Mouse (Mus musculus): ENCODE results near the gene Vdr. TPM values are rescaled to one million over a fixed set of nuclear protein-coding genes. Genes with fewer than 3 reads are reported as not detected.
"Not testable (repeated sequence)": the region's sequence is repeated elsewhere in the genome, so short reads cannot be mapped to it uniquely, and the experiment has no call there.

Vdr gene
- total RNA-seq, 2 experiments from 2014 or later, result 0.59 to 4.1 TPM

DNA sequence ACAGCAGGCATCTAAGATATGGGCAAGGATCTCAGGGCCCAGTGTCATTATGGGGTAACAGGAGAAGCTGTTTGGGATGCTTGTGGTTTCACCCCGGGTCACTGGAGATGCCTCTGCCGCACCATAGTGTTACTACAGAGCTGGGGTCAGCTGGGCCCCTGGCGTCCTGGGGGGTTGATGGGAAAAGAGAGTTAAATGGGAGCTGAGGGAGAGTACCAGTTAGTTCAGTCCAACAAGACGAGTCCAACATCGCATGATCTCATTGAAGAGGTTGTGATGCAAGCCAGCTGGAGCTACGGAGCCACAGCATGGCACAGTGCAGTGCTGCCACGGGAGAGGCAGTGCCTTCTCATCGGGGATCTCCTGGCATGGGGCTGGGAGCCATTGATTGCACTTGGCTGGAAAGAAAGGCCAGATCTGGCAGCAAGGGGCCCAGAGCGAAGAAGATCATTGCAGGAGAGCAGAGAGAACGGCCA is 22.9 kb downstream of the Vdr start:
- ATAC-seq (ENCODE audit: poor library complexity, severe bottlenecking), result no peak

DNA sequence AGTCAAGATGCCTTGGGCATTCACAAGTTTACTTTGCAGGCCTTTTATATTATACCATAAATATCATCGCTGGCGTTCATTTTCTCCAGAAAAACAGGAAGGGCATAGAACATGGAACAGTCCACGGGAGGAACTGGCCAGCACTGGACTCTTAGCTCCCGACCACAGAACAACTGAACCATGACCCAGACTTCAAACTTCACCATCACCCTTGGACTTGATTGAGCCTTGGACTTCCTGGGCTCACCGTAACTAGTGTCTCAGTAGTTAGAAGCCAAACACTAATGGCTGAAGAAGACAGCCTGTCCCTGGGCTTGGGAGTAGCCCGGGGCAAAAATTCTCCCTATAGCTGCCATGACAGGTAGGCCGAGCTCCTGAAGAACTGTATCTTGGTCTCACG is 29.0 kb downstream of the Vdr start:
- no peak for ATAC-seq (ENCODE audit: poor library complexity, severe bottlenecking)

DNA sequence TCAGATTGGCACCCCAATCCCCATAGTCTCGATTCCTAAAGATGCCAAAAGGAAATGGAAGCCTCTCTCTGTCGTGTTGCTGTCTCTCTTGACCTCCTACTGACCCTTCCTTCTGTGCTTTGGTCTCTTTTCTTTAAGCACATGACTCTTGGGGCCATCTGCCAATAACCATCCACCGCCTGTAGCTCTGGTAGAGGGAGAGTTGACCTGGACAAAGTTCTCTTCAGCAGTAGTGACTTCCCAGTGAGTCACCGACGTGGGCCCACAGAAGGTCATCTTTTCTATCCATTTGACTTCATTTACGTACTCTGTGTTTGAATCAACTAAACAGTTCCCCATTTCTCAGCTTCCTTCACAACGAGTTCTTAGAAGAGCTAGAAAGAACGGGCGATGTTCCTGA is 30.0 kb downstream of the Vdr start:
- peak; percentile 27; the same call in 1 of the 2 replicates for ATAC-seq (ENCODE audit: poor library complexity, severe bottlenecking)

DNA sequence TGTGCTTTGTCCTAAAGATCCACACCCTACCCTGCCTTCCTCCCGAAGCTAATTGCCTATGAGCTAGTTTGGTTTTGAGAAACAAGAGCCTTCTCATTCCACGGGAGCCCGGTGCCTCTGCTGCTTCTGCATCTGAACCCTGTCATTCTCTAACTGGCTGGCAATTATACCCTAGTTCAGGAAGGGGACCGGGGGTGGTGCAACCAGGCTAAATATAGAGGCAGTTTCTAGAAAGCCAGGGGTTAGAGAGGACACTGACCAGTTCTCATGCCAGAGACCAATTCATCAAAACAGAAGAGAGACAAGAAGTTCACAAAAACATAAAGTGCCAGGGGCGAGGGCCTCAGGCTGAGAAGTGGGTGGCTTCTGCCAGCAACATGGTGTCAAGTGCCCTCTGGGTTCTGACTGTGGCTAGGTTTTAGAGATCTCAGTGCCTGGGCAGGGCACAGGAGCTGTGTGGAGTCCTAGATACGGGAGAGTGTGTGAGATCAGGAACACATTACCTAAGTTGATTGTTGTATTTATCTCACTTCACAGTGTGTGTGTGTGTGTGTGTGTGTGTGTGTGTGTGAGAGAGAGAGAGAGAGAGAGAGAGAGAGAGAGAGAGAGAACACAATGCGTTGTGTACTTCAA is 31.6 kb downstream of the Vdr start:
- ATAC-seq (ENCODE audit: poor library complexity, severe bottlenecking), result no peak

DNA sequence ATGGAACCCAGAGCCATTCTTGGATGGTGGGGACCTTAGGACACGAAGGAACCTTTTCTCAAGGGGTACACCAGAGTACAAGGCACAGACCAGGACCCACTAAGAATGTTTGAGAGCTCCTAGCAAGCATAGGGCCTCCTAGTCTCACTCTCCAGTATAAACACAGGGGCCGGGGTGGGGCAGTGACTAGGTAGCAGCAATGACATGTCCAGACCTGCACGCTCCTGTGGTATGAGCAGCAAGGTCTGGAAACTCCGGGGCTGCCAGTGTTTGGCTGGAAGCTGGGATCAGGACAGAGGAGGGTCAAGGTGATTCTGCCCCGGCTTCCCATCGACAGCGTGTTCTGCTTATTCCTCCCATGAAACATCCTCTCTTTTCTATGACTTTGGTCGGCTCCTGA is 34.6 kb downstream of the Vdr start:
- no peak for ATAC-seq (ENCODE audit: poor library complexity, severe bottlenecking)

DNA sequence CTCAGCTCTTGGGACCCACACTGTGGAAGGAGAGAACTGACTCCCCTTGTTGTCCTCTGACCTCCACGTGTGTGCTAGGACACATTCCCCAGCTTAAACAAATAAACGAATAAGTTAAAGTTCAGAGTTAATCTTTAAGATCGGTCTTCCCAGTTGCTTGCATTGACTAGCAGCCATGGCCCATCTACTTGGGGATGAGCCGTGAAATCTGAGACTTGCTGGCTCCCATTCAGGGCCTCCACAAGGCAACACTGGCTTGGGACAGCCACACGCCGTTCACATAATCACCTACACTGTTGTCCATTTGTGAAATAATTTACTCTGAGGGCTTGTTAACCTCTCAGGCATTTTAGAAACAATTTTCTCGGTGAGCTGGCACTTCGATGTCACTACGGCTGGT is 36.7 kb downstream of the Vdr start:
- no peak for ATAC-seq (ENCODE audit: poor library complexity, severe bottlenecking)

DNA sequence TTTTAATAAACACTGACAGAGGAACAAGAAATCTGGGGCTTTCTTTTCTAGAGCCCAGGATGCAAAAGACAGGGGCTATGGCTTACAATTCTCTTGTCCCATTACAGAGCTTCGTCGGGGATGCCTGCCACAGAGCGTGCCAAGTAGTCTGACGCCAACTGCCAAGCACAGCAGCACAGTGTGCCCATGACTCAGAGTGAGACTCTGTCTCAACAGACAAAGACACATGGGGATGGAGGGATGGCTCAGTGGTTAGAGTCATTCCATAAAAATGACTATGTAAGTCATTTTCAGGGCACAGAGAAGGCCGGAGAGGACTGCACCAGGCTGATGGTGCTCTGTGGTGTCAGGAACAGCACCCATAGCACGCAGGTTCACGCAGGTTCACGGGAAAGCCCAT is 38.3 kb downstream of the Vdr start:
- no peak for ATAC-seq (ENCODE audit: poor library complexity, severe bottlenecking)

DNA sequence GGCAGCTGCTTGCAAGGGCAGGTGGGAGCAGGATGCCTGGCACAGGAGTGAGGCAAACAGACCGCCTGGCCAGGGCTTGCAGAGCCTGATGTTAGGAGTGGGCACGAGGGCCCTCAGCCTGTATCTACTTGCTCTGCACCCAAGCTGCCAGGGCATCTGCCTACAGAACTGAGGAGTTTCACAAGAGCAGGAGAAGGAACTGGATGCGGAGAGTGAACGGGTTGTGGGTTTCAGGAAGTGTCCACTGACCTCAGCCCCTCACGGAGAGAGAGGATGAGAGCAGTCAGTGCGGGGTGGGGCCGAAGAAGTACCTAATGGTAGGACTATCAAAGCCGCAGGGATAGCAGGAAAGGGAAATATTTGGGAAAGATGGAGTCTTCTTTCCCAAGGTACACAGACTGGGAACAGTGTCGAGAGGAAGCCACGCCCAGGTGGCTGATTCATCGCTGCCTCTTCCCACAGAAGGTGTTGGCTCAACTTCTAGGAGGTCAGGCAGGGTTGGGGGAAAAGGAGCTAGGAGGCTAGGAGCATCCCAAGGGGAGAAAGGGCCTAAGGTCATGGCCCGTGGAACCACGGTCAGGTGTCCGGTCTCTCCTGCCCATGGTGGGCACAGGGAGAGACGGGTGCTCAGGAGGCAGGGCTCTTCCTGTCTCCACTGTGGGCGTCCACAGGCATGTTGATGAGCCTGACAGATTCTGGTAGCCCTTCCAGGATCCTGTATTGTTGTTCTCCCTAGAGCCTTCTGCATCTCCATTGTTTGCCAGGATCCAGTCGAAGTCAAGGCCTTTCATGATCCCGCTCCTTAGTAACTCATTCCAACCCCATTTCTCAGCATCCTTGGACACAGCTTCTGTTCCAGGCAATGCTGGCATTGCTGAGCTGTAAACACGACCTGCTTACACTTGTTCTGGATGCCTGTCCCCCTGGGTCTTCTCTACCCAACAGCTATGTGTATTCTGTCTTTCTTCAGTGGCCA is 39.1 kb downstream of the Vdr start:
- peak; percentile 86 for ATAC-seq (ENCODE audit: poor library complexity, severe bottlenecking)

DNA sequence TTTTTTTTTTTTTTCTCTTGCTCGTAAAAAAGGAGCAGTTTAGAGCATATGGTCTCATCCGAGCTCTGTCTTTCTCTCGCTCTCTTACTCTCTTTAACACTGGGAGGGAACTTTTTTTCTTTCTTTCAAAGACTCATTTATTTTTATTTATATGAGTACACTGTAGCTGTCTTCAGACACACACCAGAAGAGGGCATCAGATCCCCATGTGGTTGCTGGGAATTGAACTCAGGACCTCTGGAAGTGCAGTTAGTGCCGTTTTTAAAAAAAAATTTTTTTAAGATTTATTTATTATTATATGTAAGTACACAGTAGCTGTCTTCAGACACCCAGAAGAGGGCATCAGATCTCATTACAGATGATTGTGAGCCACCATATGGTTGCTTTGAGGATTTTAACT is 40.3 kb downstream of the Vdr start:
- ATAC-seq (ENCODE audit: poor library complexity, severe bottlenecking), result not testable (repeated sequence)

DNA sequence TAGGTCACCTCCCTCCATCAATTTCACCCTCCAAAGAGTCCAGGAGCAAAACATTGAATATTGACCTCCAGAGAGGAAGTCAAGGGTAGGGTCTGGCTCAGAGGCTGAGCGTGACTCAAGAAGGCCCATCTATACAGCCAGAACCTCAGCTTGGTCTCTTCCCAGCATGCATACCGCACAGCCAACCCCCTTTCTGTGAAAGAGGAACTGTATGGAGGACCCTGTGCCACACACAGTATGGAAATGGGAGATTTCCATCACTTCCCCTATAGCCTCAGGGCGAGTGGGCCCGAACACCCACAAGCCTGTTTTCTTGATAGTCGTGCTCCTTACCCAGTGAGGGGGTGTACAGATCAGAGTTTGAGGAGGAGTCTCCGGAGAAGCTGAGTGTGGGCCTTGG is 41.4 kb downstream of the Vdr start:
- peak; percentile 64 for ATAC-seq (ENCODE audit: poor library complexity, severe bottlenecking)

DNA sequence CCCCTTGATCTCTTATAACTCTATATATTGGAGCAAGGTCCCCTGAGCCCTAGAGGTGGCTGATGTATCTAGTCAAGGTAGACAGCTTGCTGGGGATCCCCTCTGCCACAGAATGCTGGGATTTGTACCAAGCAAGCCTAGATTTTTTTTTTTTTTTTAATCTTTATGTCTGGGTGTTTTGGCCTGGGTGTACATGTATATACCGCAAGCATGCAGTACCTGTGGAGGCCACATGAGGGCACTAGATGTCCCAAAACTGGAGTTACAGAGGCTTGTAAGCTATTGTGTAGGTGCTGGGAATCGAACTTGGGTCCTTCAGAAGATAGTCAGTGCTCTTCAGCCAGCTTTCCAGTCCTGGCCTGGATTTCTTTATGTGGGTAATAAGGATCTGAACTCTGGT is 44.4 kb downstream of the Vdr start:
- no peak for ATAC-seq (ENCODE audit: poor library complexity, severe bottlenecking)

DNA sequence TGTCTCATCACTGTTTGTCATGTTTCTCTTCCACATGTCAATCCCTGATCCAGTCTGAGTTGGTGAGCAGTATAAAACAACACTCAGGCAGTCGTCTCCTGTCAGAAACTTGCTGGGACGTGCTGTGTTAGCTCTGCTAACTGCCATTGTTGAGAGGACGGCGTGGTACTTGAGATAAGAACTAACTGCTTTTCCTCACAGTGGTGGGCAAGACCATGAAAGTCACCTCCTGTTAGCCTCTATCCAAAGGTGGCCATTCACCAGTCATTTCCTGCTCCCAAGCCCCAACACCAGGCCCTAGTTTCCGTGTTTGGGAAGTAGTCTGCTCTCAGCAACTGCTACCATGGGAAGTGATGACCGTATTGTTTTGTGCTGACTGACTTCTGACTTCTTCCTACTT is 45.3 kb downstream of the Vdr start:
- no peak for ATAC-seq (ENCODE audit: poor library complexity, severe bottlenecking)

DNA sequence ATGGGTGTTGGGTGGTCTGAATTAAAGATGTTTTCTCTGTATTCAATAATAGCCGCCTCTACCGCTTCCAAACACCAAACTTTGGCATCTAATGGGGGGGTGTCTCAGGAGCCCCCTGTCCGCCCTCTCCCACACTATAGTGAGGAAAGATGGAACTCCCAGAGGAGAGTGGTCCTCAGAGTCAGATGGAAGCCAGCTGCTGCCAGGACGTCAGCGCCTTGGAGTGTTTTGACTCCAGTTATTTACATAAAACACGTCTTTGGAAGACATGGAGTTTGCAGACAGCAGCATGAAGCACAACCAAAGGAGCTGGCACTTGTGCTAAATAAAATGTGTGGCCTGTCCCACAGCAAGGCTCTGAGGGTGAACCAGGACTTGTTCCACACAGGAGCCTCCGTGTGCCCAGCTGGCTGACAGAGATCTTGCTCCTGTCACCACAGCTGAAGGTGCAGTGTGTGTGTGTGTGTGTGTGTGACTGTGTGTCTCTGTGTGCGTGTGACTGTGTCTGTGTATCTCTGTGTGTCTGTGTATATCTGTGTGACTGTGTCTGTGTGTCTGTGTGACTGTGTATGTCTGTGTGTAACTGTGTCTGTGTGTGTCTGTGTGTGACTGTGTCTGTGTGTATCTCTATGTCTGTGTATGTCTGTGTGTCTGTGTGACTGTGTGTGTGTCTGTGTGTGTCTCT is 45.9 kb downstream of the Vdr start:
- ATAC-seq (ENCODE audit: poor library complexity, severe bottlenecking), result no peak

DNA sequence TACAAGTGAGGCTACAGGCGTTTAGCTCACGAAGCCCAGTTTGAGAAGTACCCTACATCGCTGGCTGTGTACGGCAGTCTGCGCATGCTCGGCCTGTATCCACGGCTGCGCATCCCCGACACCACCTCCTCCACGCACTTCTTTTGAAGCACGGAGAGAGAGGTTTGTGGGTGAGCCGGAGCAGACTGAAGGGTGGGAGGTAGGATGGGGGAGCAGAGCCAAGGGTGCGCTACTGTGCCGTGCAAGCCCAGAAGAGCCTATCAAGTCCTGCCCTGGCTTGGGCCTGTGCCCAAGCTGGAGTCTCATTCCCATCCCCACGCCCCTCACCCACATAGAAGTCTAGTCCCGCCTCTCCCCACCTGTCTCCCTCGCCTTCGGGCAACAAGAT is 46.9 kb downstream of the Vdr start:
- ATAC-seq (ENCODE audit: poor library complexity, severe bottlenecking), result no peak

DNA sequence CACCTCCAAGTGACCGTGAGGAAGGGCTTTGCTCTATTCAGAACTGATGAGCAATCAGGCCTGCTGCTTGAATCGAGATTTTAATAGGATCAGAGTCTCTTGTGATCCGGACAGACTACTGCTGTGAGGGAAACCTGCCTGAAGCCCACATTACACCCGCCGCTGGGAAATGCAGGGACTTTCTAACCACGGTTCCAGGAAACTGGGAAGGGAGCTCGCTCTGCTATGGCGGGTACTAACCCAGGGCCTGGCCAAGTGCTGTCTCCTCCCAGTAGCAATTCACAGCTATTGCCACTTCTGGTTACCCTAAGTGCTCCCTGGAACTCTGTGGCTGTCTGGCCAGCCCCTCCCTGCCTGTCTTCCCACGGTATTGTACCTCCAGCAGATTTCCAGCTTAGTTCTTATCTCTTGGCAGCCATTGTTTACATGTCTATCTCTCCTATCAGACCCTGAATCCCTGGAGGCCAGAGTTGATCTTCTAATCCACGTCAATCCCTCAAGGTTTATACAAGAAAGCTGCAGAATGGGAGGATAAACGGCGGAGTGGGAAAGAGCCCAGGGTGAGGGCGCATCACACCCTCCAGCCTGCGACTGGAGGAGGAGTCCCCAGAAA is 47.4 kb downstream of the Vdr start:
- no peak for ATAC-seq (ENCODE audit: poor library complexity, severe bottlenecking)

DNA sequence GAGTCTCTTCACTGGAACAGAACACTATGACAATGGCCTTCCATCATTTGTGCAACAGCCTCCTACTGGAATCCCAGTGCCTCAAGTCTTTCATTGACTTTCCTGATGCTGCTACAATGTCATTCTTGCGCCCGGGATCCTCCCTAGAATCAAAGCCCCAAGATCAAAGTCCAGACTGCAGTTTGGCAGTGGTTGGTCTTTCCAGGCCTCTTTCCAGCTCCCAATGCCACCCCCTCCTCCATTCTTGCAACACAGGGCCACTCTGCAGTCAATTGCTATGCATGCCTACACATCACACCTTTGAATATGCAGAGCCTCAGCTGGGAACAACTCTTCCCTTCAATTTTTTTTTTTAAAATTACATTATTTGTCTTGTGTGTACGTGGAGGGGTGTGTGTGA is 50.1 kb downstream of the Vdr start:
- no peak for ATAC-seq (ENCODE audit: poor library complexity, severe bottlenecking)

DNA sequence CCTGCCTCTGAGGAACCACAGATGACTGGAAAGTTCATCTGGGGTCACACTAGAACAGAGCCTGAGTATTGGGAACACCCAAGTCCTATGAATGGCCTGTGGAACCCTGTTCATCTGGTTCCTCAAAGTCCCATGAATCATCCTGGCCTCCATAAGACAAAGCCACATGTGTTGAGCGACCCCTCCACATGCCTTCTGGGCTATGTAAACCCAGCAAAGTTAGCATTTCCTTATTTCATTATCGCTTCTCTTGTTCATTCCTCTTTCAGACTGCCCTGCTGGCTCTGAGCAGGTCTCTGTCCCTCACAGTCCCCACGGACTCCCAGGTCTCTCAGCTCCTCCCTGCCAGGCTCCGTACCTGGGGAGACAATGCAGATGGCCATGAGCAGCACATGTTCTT is 52.0 kb downstream of the Vdr start:
- peak; percentile 54 for ATAC-seq (ENCODE audit: poor library complexity, severe bottlenecking)

DNA sequence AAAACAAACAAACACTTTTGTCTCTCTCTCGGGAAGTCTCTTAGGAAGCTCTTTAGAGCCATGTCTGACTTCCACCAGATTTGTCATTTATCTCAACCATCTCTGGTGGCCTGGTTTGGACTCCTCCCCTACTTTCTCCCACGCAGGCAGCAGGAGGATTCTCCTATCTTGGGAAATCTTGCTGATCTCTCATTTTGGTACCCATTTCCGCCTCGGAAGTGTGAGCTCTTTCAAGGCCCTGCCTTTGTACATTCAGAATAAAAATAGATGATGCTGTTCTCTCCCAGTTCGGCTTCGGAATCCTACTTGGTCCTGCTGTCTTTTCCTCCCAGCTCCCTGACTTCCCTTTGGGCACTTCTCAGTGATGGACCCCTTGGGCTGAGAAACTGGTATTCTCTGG is 55.9 kb downstream of the Vdr start:
- no peak for ATAC-seq (ENCODE audit: poor library complexity, severe bottlenecking)

DNA sequence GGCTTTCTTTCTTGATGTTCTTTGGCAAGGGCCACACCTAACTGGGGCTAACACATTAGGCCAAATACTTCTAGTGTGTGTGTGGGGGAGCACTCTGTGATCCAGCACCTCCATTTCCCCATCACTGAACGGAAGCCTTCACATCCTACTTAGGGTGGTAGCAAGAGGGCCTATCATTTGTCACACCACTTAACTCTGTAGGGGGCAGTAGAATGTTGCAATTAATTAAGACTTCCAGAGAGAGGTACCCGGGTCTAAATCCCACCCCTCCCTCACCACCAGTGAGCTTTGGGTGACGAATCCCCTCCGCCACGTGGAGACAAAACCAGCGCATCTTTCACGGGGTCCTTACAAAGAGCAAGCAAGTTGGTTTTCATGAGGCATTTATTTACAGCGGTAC is 56.4 kb downstream of the Vdr start:
- ATAC-seq (ENCODE audit: poor library complexity, severe bottlenecking), result no peak

DNA sequence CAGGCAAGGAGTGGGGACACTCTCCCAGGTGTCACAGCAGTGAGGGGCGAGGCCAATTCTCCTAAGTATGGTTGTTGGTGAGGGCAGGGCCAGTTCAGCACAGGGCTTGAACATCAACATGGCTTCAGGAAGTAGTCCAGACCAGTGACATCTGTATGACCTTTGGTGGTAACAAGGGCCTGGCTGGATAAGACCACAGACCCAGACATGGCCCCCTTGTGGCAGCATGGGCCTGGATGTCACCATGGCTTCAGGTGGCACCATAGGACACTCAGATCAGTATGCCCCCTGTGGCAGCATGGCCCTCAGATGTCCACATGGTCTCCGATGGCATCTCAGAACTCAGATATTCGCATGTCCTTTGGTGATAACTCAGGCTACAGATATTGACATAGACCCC is 58.1 kb downstream of the Vdr start:
- ATAC-seq (ENCODE audit: poor library complexity, severe bottlenecking), result no peak

DNA sequence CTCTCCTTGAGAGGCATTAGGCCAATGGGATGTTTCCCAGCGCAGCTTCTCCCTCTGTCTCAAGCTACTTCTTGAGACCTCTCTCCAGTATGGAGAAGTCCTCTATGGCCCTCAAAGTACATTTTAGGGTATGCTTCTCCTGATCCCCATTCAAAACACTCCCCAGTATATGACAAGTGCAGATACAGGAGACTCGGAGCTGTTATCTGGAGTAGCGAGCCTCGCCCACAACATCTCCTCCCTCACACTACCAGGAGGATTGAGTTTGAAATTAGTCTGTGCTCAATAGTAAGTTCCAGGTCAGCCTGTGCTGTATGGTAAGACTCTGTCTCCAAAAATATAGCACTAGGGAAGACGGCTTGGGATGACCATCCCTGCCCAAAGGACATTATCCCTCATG is 59.4 kb downstream of the Vdr start:
- ATAC-seq (ENCODE audit: poor library complexity, severe bottlenecking), result no peak
